Mouse (Mus musculus) liver, embryonic 14.5 days (tissue): Measurements from ENCODE around the gene Ncan. TPM values are rescaled to one million over a fixed set of nuclear protein-coding genes. Genes with fewer than 3 reads are reported as not detected.
"Not testable (repeated sequence)": the region's sequence is repeated elsewhere in the genome, so short reads cannot be mapped to it uniquely, and the experiment has no call there.

Source experiments
- ATAC-seq: fragments of 200-750 bp; cut with Nextera tagmentation; 2 replicates; pipeline ENCODE4 v1.8.0; 2017; ENCODE audit warnings: moderate number of reproducible peaks, mild to moderate bottlenecking, moderate library complexity; ENCODE audit not compliant: insufficient read depth
- DNase-seq, 3 experiments: peaks; one replicate each; pipeline ENCODE4 v3.0.0-alpha.2; 2012 to 2013; ENCODE audit warnings: low read depth in 3 of 3, low spot score in 3 of 3
- H3K27ac ChIP-seq: fragments of 300-500 bp; sonication (generic); 2 replicates; pipeline ENCODE4 v1.5.1; 2014; ENCODE audit warnings: moderate library complexity, mild to moderate bottlenecking, control low read depth, inconsistent platforms
- H3K27me3 ChIP-seq: fragments of 300-500 bp; sonication (generic); 2 replicates; pipeline ENCODE4 v1.6.1; 2014; ENCODE audit warnings: mild to moderate bottlenecking, low read length, moderate library complexity; ENCODE audit not compliant: control insufficient read depth, insufficient read depth
- H3K36me3 ChIP-seq: fragments of 300-500 bp; sonication (generic); replicated peaks from 2 replicates; pipeline ENCODE4 v1.6.1; 2014; ENCODE audit warnings: low read depth; ENCODE audit not compliant: control insufficient read depth, insufficient read depth
- H3K4me1 ChIP-seq, 2 experiments: fragments of 200-500 bp in 1 of 2; fragments of 300-500 bp in 1 of 2; sonication (generic) in 1 of 2; replicated peaks; 2 replicates each; pipeline ENCODE4 v1.6.1; 2012 to 2014; ENCODE audit warnings: antibody characterized with exemption in 1 of 2, inconsistent platforms in 1 of 2, low read length in 1 of 2; ENCODE audit not compliant: control insufficient read depth in 2 of 2, insufficient read depth in 2 of 2
- H3K4me2 ChIP-seq: fragments of 300-500 bp; sonication (generic); 2 replicates; pipeline ENCODE4 v1.6.1; 2014; ENCODE audit warnings: low read depth, mild to moderate bottlenecking, control low read depth, moderate library complexity
- H3K4me3 ChIP-seq, 2 experiments: fragments of 200-500 bp in 1 of 2; fragments of 300-500 bp in 1 of 2; sonication (generic) in 1 of 2; 2 replicates each; pipeline ENCODE4 v1.5.1; 2012 to 2014; ENCODE audit warnings: low read depth in 2 of 2, low read length in 2 of 2, mild to moderate bottlenecking in 2 of 2, control low read depth in 1 of 2, inconsistent platforms in 1 of 2, moderate library complexity in 1 of 2; ENCODE audit not compliant: insufficient read depth in 1 of 2
- H3K9ac ChIP-seq: fragments of 300-500 bp; sonication (generic); replicated peaks from 2 replicates; pipeline ENCODE4 v1.6.1; 2014; ENCODE audit warnings: mild to moderate bottlenecking, control low read depth, moderate library complexity
- H3K9me3 ChIP-seq: fragments of 300-500 bp; sonication (generic); 2 replicates; pipeline ENCODE4 v1.6.1; 2016; ENCODE audit warnings: low read length, mixed read lengths; ENCODE audit not compliant: control insufficient read depth
- CTCF ChIP-seq: IDR thresholded peaks from 2 replicates; pipeline ENCODE4 v1.5.1; 2016; ENCODE audit warnings: antibody characterized with exemption, low read depth, control low read depth
- EP300 ChIP-seq: IDR thresholded peaks from 2 replicates; pipeline ENCODE4 v1.6.1; 2016; ENCODE audit warnings: antibody characterized with exemption, low read depth
- WGBS: fragments of 180-500 bp; shearing (Covaris S2); extraction: QIAGEN DNeasy Blood & Tissue Kit; methylation state at CpG from one replicate; pipeline ENCODE4 v1.1.7; 2014; ENCODE audit not compliant: insufficient replicate concordance; 5-methylcytosine and 5-hydroxymethylcytosine counted together
- polyA plus RNA-seq, 2 experiments: library from polyadenylated mRNA; depleted of rRNA in 1 of 2; stranded (reverse) in 1 of 2; unstranded in 1 of 2; fragments of >200 nt; fragmentation: Nextera tagmentation in 1 of 2; extraction: Ambion mirVana in 1 of 2; gene quantifications; 2 replicates each; pipeline versions ENCODE4 v1.2.1 to v1.2.3; 2012 to 2014

The Ncan gene
- polyA plus RNA-seq, 2 experiments, result 0.01 TPM; not detected in 1

- H3K36me3 ChIP-seq, result no peaks in the 10 kb centered on the region; the same call in none of the 2 replicates
- H3K4me3 ChIP-seq, result peak within 1 kb of the TSS; percentile 6 to 23; a peak in 3 of 4 replicates
Observed at GRCm38 (mm10) chr8:70072441-70073069, 48.1 kb downstream of the Ncan start, which contains the start of gene Tm6sf2. Gene Tm6sf2 (plus strand): TSS chr8:70072924.

GRCm38 (mm10) chr8:70071836-70072440 lies 48.7 kb downstream of the Ncan start:
- H3K4me2 ChIP-seq, result no peak overlapping the region; the same call in 1 of the 2 replicates
- peaks cover 0 to 12% of the 10 kb centered on the region in 2 experiments; a peak in 2 of 4 replicates for H3K4me1 ChIP-seq
- ATAC-seq (no peak), DNase-seq (no peak)
- no peak overlapping the region for H3K9ac ChIP-seq
- no peak overlapping the region for H3K4me3 ChIP-seq
- H3K36me3 ChIP-seq, result no peaks in the 10 kb centered on the region; the same call in none of the 2 replicates
- H3K9me3 ChIP-seq, result no peaks in the 10 kb centered on the region
- TF ChIP-seq CTCF, result no peak
- TF ChIP-seq EP300, result no peak
- H3K27ac ChIP-seq, result no peak overlapping the region
- no peaks in the 10 kb centered on the region for H3K27me3 ChIP-seq
- 75% methylated on average over 2 of the region's 2 CpGs for WGBS

More at GRCm38 (mm10) chr8:70072441-70073069, 48.1 kb downstream of the Ncan start, which contains the start of gene Tm6sf2:
- ATAC-seq (peak; percentile 74), DNase-seq (peak; percentile 15 to 30 (median 16))
- peaks cover 0 to 12% of the 10 kb centered on the region in 2 experiments; a peak in 2 of 4 replicates for H3K4me1 ChIP-seq
- H3K9me3 ChIP-seq, result no peaks in the 10 kb centered on the region
- no peak within 1 kb of the TSS for H3K9ac ChIP-seq
- no peak for TF ChIP-seq EP300
- no peak for TF ChIP-seq CTCF
- no peak within 1 kb of the TSS for H3K27ac ChIP-seq
- H3K27me3 ChIP-seq, result no peaks in the 10 kb centered on the region
- WGBS, result 8% methylated on average over 23 of the region's 27 CpGs
- peak within 1 kb of the TSS; percentile 55 for H3K4me2 ChIP-seq

GRCm38 (mm10) chr8:70057721-70058120 lies 63.0 kb downstream of the Ncan start:
- Histone ChIP-seq H3K9me3 (no peaks in the 10 kb centered on the region), H3K27me3 (no peaks in the 10 kb centered on the region), H3K36me3 (peaks cover 41% of the 10 kb centered on the region), H3K27ac (no peak overlapping the region), H3K4me3 (no peak overlapping the region), H3K4me1 (no peaks in the 10 kb centered on the region), H3K4me2 (no peak overlapping the region), H3K9ac (no peak overlapping the region)
- 76% methylated on average over 1 of the region's 1 CpGs for WGBS
- no peak for TF ChIP-seq CTCF
- no peak for TF ChIP-seq EP300
- DNase-seq (no peak), ATAC-seq (no peak)

- H3K4me1 ChIP-seq, H3K4me2 ChIP-seq, H3K27me3 ChIP-seq, DNase-seq, H3K4me3 ChIP-seq, H3K9me3 ChIP-seq, ATAC-seq, H3K27ac ChIP-seq, H3K9ac ChIP-seq: not testable (repeated sequence)
- peaks cover 28% of the 10 kb centered on the region for H3K36me3 ChIP-seq
- 74% methylated on average over 5 of the region's 5 CpGs for WGBS
Observed at GRCm38 (mm10) chr8:70050434-70050833, 70.2 kb downstream of the Ncan start.

GRCm38 (mm10) chr8:70049662-70050061 lies 71.0 kb downstream of the Ncan start:
- no peaks in the 10 kb centered on the region for H3K9me3 ChIP-seq
- no peak overlapping the region for H3K9ac ChIP-seq
- H3K27ac ChIP-seq, result no peak overlapping the region
- no peak overlapping the region for H3K4me2 ChIP-seq
- H3K4me1 ChIP-seq, result no peaks in the 10 kb centered on the region
- DNase-seq, result no peak
- no peak for ATAC-seq
- H3K27me3 ChIP-seq, result no peaks in the 10 kb centered on the region
- TF ChIP-seq EP300 (no peak), CTCF (no peak)
- peaks cover 22% of the 10 kb centered on the region for H3K36me3 ChIP-seq
- no peak overlapping the region for H3K4me3 ChIP-seq
